Mouse (Mus musculus) heart, postnatal 25 days (tissue): ENCODE measurements around the gene Fbxo45. TPM values are rescaled to one million over a fixed set of nuclear protein-coding genes. Genes with fewer than 3 reads are reported as not detected.
A peak's percentile ranks its signal among the peaks of the same experiment; 100 is the strongest.

Experiments
- DNase-seq: peaks from one replicate; pipeline ENCODE4 v3.0.0; 2022; ENCODE audit warnings: low spot score
- intact Hi-C: fragments of 180-260 bp; cut with DNase I; formaldehyde crosslinking; loops from one replicate; pipeline ENCODE4 v1.15.1; 2025
- microRNA-seq: library from miRNA; unstranded; fragments of <30 nt; microRNA quantifications from one replicate; pipeline ENCODE4 v1.2.0, GENCODE M21; 2022
- total RNA-seq, 2 experiments: library from RNA; stranded (reverse); gene quantifications; 2 replicates each; pipeline ENCODE4 v1.2.3; 2021

The Fbxo45 gene
- total RNA-seq, 2 experiments from 2014 or later, result 12.8 to 13.1 TPM

DNA sequence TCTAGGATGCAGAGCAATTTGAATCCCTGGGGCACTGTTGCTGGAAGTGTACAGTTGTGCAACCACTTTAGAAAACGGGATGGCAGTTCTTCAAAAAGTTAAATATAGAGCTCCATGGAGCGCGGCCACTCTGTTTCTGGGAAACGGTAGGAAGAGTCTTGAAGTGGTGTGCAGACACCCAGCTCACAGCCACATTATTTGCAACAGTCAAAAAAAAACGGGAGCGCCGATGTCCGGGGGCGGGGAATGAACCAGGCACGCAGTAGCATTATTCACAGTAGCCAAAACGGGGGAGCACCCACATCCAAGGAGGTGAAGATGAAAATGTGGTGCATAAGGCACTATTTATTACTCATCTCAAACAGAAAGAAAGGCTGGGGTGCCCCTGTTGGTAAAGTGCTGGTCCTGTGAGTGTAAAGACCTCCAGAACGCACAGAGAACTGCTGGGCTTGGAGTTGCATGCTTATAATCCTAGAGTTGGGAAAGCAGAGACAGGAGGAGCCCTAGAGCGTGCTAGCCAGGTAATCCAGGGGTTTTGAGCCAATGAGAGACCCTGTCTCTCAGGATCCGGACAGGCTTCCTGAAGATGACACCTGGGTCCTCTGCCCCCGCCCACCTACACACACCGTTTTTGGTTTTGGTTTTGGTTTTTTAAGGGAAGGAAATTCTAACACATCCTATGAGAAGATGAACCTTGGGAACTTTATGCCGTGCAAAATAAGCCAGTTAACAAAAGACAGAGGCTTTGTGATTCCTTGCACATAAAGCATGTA lies 32.0 kb downstream of the Fbxo45 start:
- no peak for DNase-seq

DNA sequence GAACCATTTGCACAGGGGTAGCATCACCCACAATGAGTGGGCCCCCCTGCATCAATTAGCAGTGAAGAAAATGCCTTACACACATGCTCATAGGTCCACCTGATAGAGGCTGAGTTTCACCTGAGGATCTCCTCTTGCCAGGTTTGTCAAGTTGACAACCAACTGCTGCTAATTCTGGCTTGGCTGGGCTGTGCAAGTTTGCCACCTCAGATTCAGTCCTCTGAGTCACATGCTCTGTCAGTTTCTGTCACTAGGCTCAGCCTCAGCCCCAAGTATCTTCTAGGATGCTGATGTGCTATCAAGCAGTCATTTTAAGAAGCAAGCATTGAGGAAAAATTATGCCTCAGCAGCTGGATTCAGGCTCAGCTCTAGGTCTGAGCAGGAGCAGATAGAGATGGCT lies 32.8 kb downstream of the Fbxo45 start:
- intact Hi-C loops, result no loop called here

More for the DNA sequence above, 32.0 kb downstream of the Fbxo45 start:
- intact Hi-C loops, result no loop called here

DNA sequence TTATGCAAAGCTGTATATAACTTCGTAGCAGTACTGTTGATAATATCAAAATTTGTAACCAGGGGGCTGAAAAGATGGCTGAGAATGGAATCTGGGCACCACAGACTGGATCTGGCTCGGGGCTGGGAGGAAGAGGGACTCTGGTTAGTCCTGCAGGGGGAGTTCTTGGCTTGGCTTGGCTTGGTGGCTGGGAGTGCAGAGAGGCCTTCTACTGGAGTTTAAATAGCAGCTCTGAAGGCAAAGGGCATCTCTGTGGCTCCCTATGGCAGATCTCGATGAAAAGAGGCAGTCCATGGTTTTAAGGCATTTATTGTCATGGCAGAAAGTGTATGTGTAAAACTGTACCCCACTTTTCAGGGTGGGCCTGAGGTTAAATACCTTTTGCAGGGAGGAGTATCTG lies 42.1 kb downstream of the Fbxo45 start:
- no peak for DNase-seq
- intact Hi-C loops, result loop anchor here (5.0 kb wide), 2 partner anchors 42 to 88 kb away; partner anchors contain the start of genes Fbxo45 and Wdr53

More for the DNA sequence above, 32.8 kb downstream of the Fbxo45 start:
- no peak for DNase-seq

DNA sequence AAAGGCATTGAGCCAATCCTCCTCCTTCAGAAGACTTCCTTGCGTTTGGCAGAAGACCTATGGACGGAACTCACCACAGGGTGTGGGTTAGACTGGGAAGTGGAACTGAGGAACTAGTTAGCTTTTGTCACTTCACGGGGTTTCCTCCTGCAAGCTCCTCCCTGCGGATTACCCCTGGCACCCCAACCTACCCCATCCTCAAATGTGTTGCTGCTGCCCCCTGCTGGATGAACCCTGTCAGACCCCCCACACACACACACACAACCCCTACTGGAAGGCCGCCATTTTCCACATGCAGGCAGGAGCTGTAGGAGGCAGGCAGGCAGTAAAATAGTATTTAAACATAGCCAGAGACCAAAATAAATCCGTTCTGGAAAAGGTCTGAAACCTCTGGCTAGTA lies 44.3 kb downstream of the Fbxo45 start:
- peak; percentile 46 for DNase-seq
- intact Hi-C loops, result loop anchor here (5.0 kb wide), 1 partner anchor 85 kb away; no protein-coding TSS in a partner anchor

DNA sequence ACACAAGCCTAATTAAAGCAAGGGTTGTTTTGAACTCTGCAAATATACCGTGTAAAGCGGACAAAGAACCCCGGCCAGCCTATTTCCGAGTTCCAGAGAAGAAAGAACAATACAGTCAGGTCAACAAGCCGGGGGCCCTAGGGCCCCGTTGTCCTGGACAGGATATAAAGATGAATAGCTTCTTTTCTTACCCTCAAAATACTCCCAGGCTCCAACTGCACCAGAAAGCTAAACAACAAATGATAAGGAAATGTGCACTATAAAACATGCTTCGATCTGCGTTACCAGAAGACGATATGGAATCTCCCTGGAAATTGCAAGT lies 46.0 kb downstream of the Fbxo45 start:
- intact Hi-C loops, result loop anchor here (5.0 kb wide), 1 partner anchor 84 kb away; no protein-coding TSS in a partner anchor
- DNase-seq, result no peak

DNA sequence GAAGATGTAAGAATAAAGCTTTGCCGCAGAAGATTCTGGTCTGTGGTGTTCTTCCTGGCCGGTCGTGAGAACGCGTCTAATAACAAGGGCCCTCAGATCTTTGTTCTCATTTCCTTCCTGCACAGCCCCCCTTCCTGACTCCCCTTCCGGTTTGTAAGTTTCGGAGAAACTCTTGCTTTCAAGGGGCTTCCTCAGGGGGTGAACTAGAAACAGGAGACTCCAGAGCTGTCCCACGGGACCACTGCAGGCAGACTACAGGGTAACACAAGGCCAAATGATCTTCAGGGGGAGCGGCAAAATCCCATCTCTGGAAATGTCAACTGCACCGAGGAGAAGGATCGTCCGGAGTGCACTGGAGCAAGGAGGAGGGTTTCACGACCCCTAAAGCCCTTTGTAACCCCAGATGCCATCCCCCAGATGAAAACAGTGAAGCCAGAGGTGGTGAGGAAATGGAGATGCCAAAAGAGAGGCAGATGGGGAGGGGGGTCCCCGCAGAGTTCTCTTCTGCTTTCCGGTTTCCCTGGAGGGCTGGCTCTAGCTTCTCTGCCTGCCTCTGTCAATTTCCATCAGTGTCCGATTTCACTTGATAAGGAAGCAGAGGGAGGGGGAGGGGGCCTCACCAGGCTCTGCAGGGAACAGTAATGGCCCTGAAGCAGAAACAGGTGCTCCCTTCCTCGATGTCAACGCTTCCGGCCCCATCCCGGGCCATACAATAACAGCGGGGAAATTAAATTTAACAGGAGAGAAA lies 46.5 kb downstream of the Fbxo45 start:
- DNase-seq, result no peak
- intact Hi-C loops, result loop anchor here (5.0 kb wide), 1 partner anchor 83 kb away; no protein-coding TSS in a partner anchor

DNA sequence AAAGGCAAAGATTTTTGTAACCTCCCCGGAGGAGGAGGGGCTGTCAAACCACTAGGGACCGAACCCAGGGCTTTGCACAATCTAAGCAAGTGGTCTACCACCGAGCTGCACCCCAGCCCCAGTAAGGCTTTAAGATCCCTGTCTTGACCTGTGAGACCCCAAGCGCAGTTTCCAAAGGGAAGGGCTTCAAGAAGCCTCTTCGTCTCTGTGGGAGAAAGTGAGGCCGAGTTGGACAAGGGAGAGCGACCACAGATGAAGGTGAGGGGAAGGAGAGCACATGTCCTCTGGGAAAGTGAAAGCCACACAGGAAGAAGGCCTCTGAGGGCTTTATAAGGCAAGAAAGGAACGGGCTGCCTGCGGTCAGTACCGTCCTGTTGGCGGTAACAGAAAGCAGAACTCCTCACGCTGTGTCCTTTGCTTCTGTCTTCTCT lies 56.9 kb downstream of the Fbxo45 start:
- peak; percentile 17 for DNase-seq
- intact Hi-C loops, result no loop called here

DNA sequence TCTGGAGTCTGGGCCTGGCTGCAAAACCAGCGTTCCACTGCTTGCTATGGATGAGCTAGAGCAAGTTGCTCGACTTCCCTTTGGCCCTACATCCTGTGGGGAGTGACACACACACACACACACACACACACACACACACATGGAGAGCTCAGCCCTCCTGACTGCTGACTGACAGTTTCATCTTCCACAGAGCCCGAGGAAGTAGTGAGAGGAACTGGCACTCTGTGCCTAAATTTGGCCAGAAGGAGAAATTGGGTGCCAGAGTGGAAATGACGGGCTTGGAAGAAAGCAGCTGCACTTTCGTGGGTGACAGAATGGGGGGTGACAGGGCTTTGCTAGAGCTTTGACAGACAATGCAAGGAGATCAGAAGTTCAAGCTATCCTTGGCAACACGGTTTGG lies 57.8 kb downstream of the Fbxo45 start:
- DNase-seq, result no peak
- intact Hi-C loops, result no loop called here

DNA sequence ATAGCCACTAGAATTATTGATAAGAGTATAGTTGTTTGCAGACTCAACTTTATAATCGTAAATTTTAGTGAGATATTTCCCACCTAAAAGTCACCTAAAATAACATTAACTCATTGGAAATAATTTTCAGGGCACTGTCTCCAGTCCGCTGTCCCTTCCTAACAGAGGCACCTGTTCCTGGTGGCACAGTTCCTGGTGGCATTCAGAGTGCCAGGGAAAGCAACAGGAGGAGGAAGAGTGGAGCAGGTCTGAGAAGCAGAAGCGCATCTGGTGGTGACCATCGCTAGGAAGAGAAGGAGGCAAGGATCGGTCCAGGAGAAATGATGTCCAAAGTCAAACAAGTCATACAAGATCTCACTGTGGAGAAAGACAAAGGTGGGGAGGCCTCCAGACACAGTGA lies 60.9 kb downstream of the Fbxo45 start:
- DNase-seq, result no peak
- intact Hi-C loops, result no loop called here

Small RNA genes lying within 50 kb of the gene (microRNA-seq; reads per million reads assigned to microRNA genes)
- not detected for gene Mir1946a

Other genes with a start within 250 kb of the Fbxo45 start
- 10 to 100 TPM; 11.9 to 13.3 TPM for gene Senp5, start 243.9 kb downstream of the Fbxo45 start, total RNA-seq
- 10 to 100 TPM; 24.7 to 27.7 TPM for gene Pak2, start 167.8 kb downstream of the Fbxo45 start, total RNA-seq
- gene Pigx, start 147.4 kb downstream of the Fbxo45 start, total RNA-seq, result 10 to 100 TPM; 19.2 to 21.9 TPM
- 10 to 100 TPM in 1 of 2 experiments, 1 to 10 TPM in 1; 8.9 to 10.9 TPM for gene Cep19, start 147.4 kb downstream of the Fbxo45 start, total RNA-seq
- gene Nrros, start 81.6 kb downstream of the Fbxo45 start, total RNA-seq, result 1 to 10 TPM; 5.3 to 5.6 TPM
- not detected for gene Bex6, start 67.3 kb downstream of the Fbxo45 start, total RNA-seq
- 1 to 10 TPM; 7.2 to 7.8 TPM for gene Wdr53, start 69 bp upstream of the Fbxo45 start, total RNA-seq
- gene Smco1, start 24.3 kb upstream of the Fbxo45 start, total RNA-seq, result 10 to 100 TPM; 25.6 to 30.3 TPM
- gene Rnf168, start 30.3 kb upstream of the Fbxo45 start, total RNA-seq, result 10 to 100 TPM; 13.2 to 15.0 TPM
- gene Ubxn7, start 85.1 kb upstream of the Fbxo45 start, total RNA-seq, result 10 to 100 TPM; 22.9 to 24.0 TPM
- not detected for gene Tm4sf19, start 153.3 kb upstream of the Fbxo45 start, total RNA-seq
- 1 to 10 TPM; 7.4 to 8.0 TPM for gene Tctex1d2, start 172.5 kb upstream of the Fbxo45 start, total RNA-seq
- gene Pcyt1a, start 183.8 kb upstream of the Fbxo45 start, total RNA-seq, result 100 to 1,000 TPM; 122 to 126 TPM
- under 1 TPM; 0.75 to 0.95 TPM for gene Slc51a, start 240.7 kb upstream of the Fbxo45 start, total RNA-seq
- gene Zdhhc19, start 249.1 kb upstream of the Fbxo45 start, total RNA-seq, result not detected